Mouse (Mus musculus) heart, embryonic 16.5 days (tissue): ENCODE measurements around the gene Syt1. TPM values are rescaled to one million over a fixed set of nuclear protein-coding genes. Genes with fewer than 3 reads are reported as not detected.

Experiments used
- ATAC-seq: fragments of 200-750 bp; cut with Nextera tagmentation; replicated peaks from 2 replicates; pipeline ENCODE4 v1.8.0; 2017; ENCODE audit warnings: moderate number of reproducible peaks; ENCODE audit not compliant: insufficient read depth, low FRiP score; ENCODE audit errors: extremely low read depth
- H3K27ac ChIP-seq: fragments of 300-500 bp; sonication (generic); 2 replicates; pipeline ENCODE4 v1.5.1; 2014; ENCODE audit warnings: mild to moderate bottlenecking, low read length, control low read depth, moderate library complexity
- H3K27me3 ChIP-seq: fragments of 300-500 bp; sonication (generic); 2 replicates; pipeline ENCODE4 v1.6.1; 2014; ENCODE audit warnings: low read length, mixed read lengths; ENCODE audit not compliant: control insufficient read depth, insufficient read depth
- H3K36me3 ChIP-seq: fragments of 300-500 bp; sonication (generic); 2 replicates; pipeline ENCODE4 v1.6.1; 2014; ENCODE audit not compliant: control insufficient read depth, insufficient read depth
- H3K4me1 ChIP-seq: fragments of 300-500 bp; sonication (generic); 2 replicates; pipeline ENCODE4 v1.6.1; 2014; ENCODE audit warnings: low read length, mixed read lengths; ENCODE audit not compliant: control insufficient read depth, insufficient read depth
- H3K4me2 ChIP-seq: fragments of 300-500 bp; sonication (generic); 2 replicates; pipeline ENCODE4 v1.6.1; 2014; ENCODE audit warnings: low read depth, mild to moderate bottlenecking, control low read depth, low read length
- H3K4me3 ChIP-seq: fragments of 300-500 bp; sonication (generic); 2 replicates; pipeline ENCODE4 v1.5.1; 2014; ENCODE audit warnings: mild to moderate bottlenecking, control low read depth, low read length
- H3K9ac ChIP-seq: fragments of 300-500 bp; sonication (generic); 2 replicates; pipeline ENCODE4 v1.6.1; 2014; ENCODE audit warnings: low read length, control low read depth
- H3K9me3 ChIP-seq: fragments of 300-500 bp; sonication (generic); replicated peaks from 2 replicates; pipeline ENCODE4 v1.6.1; 2016; ENCODE audit warnings: low read length; ENCODE audit not compliant: control insufficient read depth
- WGBS: fragments of 180-500 bp; shearing (Covaris S2); extraction: QIAGEN DNeasy Blood & Tissue Kit; methylation state at CpG from one replicate; pipeline ENCODE4 v1.1.7; 2014; 5-methylcytosine and 5-hydroxymethylcytosine counted together
- polyA plus RNA-seq: library from polyadenylated mRNA; unstranded; fragments of >200 nt; fragmentation: Nextera tagmentation; extraction: Ambion mirVana; gene quantifications from 2 replicates; pipeline ENCODE4 v1.2.1, GENCODE M21; 2015

The Syt1 gene
- polyA plus RNA-seq, 1 experiment from 2014 or later = 0.91 TPM

- no peak overlapping the region for H3K4me2 ChIP-seq
- H3K9ac ChIP-seq = no peak overlapping the region
- H3K27ac ChIP-seq = no peak overlapping the region
- H3K36me3 ChIP-seq = no peaks in the 10 kb centered on the region
- ATAC-seq = no peak
- H3K9me3 ChIP-seq = no peaks in the 10 kb centered on the region
- no peaks in the 10 kb centered on the region for H3K27me3 ChIP-seq
- 87% methylated on average over 6 of the region's 6 CpGs for WGBS
- H3K4me3 ChIP-seq = no peak overlapping the region
- H3K4me1 ChIP-seq = peaks cover 10% of the 10 kb centered on the region
Observed at GRCm38 (mm10) chr10:108872359-108872758, 138.4 kb downstream of the Syt1 start.

- H3K4me1 ChIP-seq = peaks cover 14% of the 10 kb centered on the region
- H3K4me2 ChIP-seq = no peak overlapping the region
- H3K4me3 ChIP-seq = no peak overlapping the region
- H3K36me3 ChIP-seq = no peaks in the 10 kb centered on the region
- no peaks in the 10 kb centered on the region for H3K27me3 ChIP-seq
- 83% methylated on average over 4 of the region's 4 CpGs for WGBS
- H3K9ac ChIP-seq = no peak overlapping the region
- no peak overlapping the region for H3K27ac ChIP-seq
- no peak for ATAC-seq
- no peaks in the 10 kb centered on the region for H3K9me3 ChIP-seq
Observed at GRCm38 (mm10) chr10:108870586-108870985, 140.2 kb downstream of the Syt1 start.

DNA sequence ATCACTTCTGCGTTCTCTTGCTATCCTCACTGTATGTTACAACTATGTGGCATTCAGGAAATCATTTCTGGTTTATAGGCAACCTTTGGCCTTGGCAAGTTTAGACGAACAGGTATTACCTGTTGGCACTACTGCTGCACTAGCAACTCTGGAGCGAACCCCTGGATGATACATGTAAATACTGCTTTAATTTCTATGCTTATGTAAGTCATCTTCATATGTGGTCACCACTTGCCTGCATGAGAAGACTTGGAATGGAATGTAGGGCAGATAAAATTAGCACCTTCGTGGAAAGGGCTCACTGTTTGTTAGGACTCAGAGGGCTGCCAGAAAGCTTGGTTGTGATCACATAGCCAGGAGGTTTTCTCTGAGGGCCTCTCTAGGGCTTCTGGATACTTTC lies 142.6 kb downstream of the Syt1 start:
- Histone ChIP-seq H3K4me1 (peaks cover 14% of the 10 kb centered on the region), H3K27me3 (no peaks in the 10 kb centered on the region), H3K36me3 (no peaks in the 10 kb centered on the region), H3K9ac (no peak overlapping the region), H3K4me2 (no peak overlapping the region), H3K9me3 (no peaks in the 10 kb centered on the region), H3K4me3 (no peak overlapping the region), H3K27ac (peak overlapping the region; percentile 57)
- ATAC-seq = peak; percentile 58; the same call in 1 of the 2 replicates
- WGBS = 69% methylated on average over 4 of the region's 4 CpGs

DNA sequence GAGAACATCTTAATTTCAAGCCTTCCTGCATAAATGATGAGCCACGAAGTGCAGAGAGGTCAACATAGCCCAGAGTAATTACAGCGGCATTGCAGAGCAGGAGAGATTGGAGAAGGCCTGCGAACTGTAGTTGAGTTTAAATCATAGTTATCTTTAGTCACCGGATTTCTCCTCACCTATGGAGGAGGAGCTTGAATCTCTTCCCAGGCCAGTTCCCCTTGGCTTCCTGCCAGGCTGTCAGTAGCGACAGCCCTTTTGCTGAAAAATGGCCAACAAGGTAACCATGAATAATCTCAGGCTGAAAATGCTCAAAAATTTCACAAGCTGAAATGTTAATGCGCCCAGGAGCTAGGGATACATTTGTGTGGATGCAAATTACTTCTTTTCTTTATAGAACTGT lies 143.6 kb downstream of the Syt1 start:
- WGBS = 45% methylated on average over 6 of the region's 6 CpGs
- ATAC-seq = no peak
- Histone ChIP-seq H3K9me3 (no peaks in the 10 kb centered on the region), H3K27me3 (no peaks in the 10 kb centered on the region), H3K36me3 (no peaks in the 10 kb centered on the region), H3K9ac (no peak overlapping the region), H3K4me2 (no peak overlapping the region), H3K4me3 (no peak overlapping the region), H3K4me1 (peaks cover 14% of the 10 kb centered on the region), H3K27ac (no peak overlapping the region)

GRCm38 (mm10) chr10:108865586-108865985 lies 145.2 kb downstream of the Syt1 start:
- H3K27me3 ChIP-seq = no peaks in the 10 kb centered on the region
- no peak for ATAC-seq
- peaks cover 14% of the 10 kb centered on the region for H3K4me1 ChIP-seq
- no peaks in the 10 kb centered on the region for H3K9me3 ChIP-seq
- no peaks in the 10 kb centered on the region for H3K36me3 ChIP-seq
- no peak overlapping the region for H3K27ac ChIP-seq
- 86% methylated on average over 4 of the region's 4 CpGs for WGBS
- no peak overlapping the region for H3K4me3 ChIP-seq
- no peak overlapping the region for H3K4me2 ChIP-seq
- H3K9ac ChIP-seq = no peak overlapping the region

DNA sequence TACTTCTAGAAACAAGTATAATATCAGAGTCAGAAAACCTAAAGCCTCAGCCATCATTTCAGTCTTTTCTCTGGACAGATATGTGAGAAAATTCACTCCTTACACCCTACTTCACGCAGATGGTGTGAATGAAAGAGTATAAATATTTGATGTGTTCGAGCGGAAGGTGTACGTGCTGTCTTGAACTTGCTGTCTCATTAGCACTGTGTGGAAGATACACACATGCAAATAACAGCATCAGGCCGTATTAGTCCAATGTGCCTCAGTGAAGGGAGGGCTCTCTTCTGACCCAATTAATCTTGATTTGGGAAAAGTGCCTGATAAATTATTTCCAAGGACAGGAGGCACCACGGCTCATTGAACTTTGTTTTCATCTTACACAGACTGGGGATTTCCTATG lies 154.8 kb downstream of the Syt1 start:
- H3K4me1 ChIP-seq = no peaks in the 10 kb centered on the region
- no peaks in the 10 kb centered on the region for H3K36me3 ChIP-seq
- H3K27me3 ChIP-seq = no peaks in the 10 kb centered on the region
- no peak overlapping the region for H3K9ac ChIP-seq
- H3K4me3 ChIP-seq = no peak overlapping the region
- no peak for ATAC-seq
- no peaks in the 10 kb centered on the region for H3K9me3 ChIP-seq
- H3K27ac ChIP-seq = no peak overlapping the region
- 88% methylated on average over 6 of the region's 6 CpGs for WGBS
- H3K4me2 ChIP-seq = no peak overlapping the region

GRCm38 (mm10) chr10:108852757-108853156 lies 158.0 kb downstream of the Syt1 start:
- H3K36me3 ChIP-seq = no peaks in the 10 kb centered on the region
- no peak overlapping the region for H3K4me3 ChIP-seq
- no peaks in the 10 kb centered on the region for H3K4me1 ChIP-seq
- no peak for ATAC-seq
- H3K9me3 ChIP-seq = no peaks in the 10 kb centered on the region
- H3K9ac ChIP-seq = no peak overlapping the region
- no peak overlapping the region for H3K4me2 ChIP-seq
- H3K27me3 ChIP-seq = no peaks in the 10 kb centered on the region
- WGBS = 81% methylated on average over 4 of the region's 4 CpGs
- H3K27ac ChIP-seq = no peak overlapping the region

GRCm38 (mm10) chr10:108837434-108837833 lies 173.3 kb downstream of the Syt1 start:
- Histone ChIP-seq H3K36me3 (no peaks in the 10 kb centered on the region), H3K4me3 (no peak overlapping the region), H3K9ac (no peak overlapping the region), H3K4me1 (no peaks in the 10 kb centered on the region), H3K27me3 (no peaks in the 10 kb centered on the region), H3K9me3 (no peaks in the 10 kb centered on the region), H3K4me2 (no peak overlapping the region), H3K27ac (no peak overlapping the region)
- WGBS = 86% methylated on average over 1 of the region's 1 CpGs
- ATAC-seq = no peak

- Histone ChIP-seq H3K9me3 (no peaks in the 10 kb centered on the region), H3K27me3 (no peaks in the 10 kb centered on the region), H3K4me3 (peak overlapping the region; percentile 20; the same call in 1 of the 2 replicates), H3K4me1 (no peaks in the 10 kb centered on the region), H3K9ac (no peak overlapping the region), H3K36me3 (no peaks in the 10 kb centered on the region), H3K27ac (no peak overlapping the region), H3K4me2 (peak overlapping the region; percentile 36; the same call in 1 of the 2 replicates)
- WGBS = 72% methylated on average over 6 of the region's 6 CpGs
- ATAC-seq = no peak
Observed at GRCm38 (mm10) chr10:108832248-108832647, 178.5 kb downstream of the Syt1 start.
